Mouse (Mus musculus): Measurements from ENCODE around the gene Rab30. TPM values are rescaled to one million over a fixed set of nuclear protein-coding genes. Genes with fewer than 3 reads are reported as not detected.
A peak's percentile ranks its signal among the peaks of the same experiment; 100 is the strongest.

Rab30 gene
- polyA plus RNA-seq (2012; rRNA removed) (1.0 and 1.9 TPM in 2 replicates), polyA plus RNA-seq (2014; fragmentation: Nextera tagmentation; extraction: Ambion mirVana) (6.8 and 7.6 TPM in 2 replicates)

- H3K9ac ChIP-seq (replicated peaks) = peak within 1 kb of the TSS; percentile 99
- H3K27me3 ChIP-seq (ENCODE audit: control insufficient read depth, insufficient read depth, low read length) = no peaks in the 10 kb centered on the region; the same call in 1 of the 2 replicates
- no peak for TF ChIP-seq EP300 (IDR thresholded peaks at IDR 0.05; ENCODE audit: low read depth)
- TF ChIP-seq CTCF (IDR thresholded peaks at IDR 0.05; ENCODE audit: low read depth) = no peak
- H3K36me3 ChIP-seq (replicated peaks; ENCODE audit: control insufficient read depth, insufficient read depth, low read depth) = peaks cover 20% of the 10 kb centered on the region
- H3K4me3 ChIP-seq (ENCODE audit: insufficient read depth in 1 of 2, low read depth in 2 of 2, low read length in 2 of 2) = peak within 1 kb of the TSS; percentile 94 to 95
- peak within 1 kb of the TSS; percentile 92 for H3K4me2 ChIP-seq (ENCODE audit: low read depth)
- no peaks in the 10 kb centered on the region for H3K9me3 ChIP-seq (ENCODE audit: control insufficient read depth, low read length)
- peak; percentile 98 for ATAC-seq (ENCODE audit: insufficient read depth)
- peaks cover 22 to 23% of the 10 kb centered on the region in 2 experiments for H3K4me1 ChIP-seq (replicated peaks; ENCODE audit: control insufficient read depth in 2 of 2, insufficient read depth in 2 of 2, low read length in 1 of 2)
- under 1% methylated on average over 38 of the region's 38 CpGs for WGBS (ENCODE audit: insufficient replicate concordance)
- H3K27ac ChIP-seq = peak within 1 kb of the TSS; percentile 90
- peak; percentile 98 to 99 (median 98) for DNase-seq (ENCODE audit: low read depth in 3 of 3, low spot score in 3 of 3)
Measured at GRCm38 (mm10) chr7:92741152-92741860, at the start of gene Rab30. TSS of gene Rab30 (plus strand) at chr7:92741603.

- no peak overlapping the region for H3K27ac ChIP-seq
- WGBS (ENCODE audit: insufficient replicate concordance) = 93% methylated on average over 3 of the region's 3 CpGs
- no peak overlapping the region for H3K4me2 ChIP-seq (ENCODE audit: low read depth)
- no peaks in the 10 kb centered on the region for H3K36me3 ChIP-seq (replicated peaks; ENCODE audit: control insufficient read depth, insufficient read depth, low read depth)
- H3K27me3 ChIP-seq (ENCODE audit: control insufficient read depth, insufficient read depth, low read length) = no peaks in the 10 kb centered on the region
- H3K4me1 ChIP-seq (replicated peaks; ENCODE audit: control insufficient read depth in 2 of 2, insufficient read depth in 2 of 2, low read length in 1 of 2) = no peaks in the 10 kb centered on the region
- no peaks in the 10 kb centered on the region for H3K9me3 ChIP-seq (ENCODE audit: control insufficient read depth, low read length)
- no peak for TF ChIP-seq EP300 (IDR thresholded peaks at IDR 0.05; ENCODE audit: low read depth)
- TF ChIP-seq CTCF (IDR thresholded peaks at IDR 0.05; ENCODE audit: low read depth) = no peak
- no peak overlapping the region for H3K4me3 ChIP-seq (ENCODE audit: insufficient read depth in 1 of 2, low read depth in 2 of 2, low read length in 2 of 2)
- DNase-seq (ENCODE audit: low read depth in 3 of 3, low spot score in 3 of 3) = no peak
- no peak for ATAC-seq (ENCODE audit: insufficient read depth)
- H3K9ac ChIP-seq (replicated peaks) = no peak overlapping the region
Measured at GRCm38 (mm10) chr7:92696395-92696794, 45.0 kb upstream of the Rab30 start.

- no peaks in the 10 kb centered on the region for H3K27me3 ChIP-seq (ENCODE audit: control insufficient read depth, insufficient read depth, low read length)
- no peaks in the 10 kb centered on the region for H3K4me1 ChIP-seq (replicated peaks; ENCODE audit: control insufficient read depth in 2 of 2, insufficient read depth in 2 of 2, low read length in 1 of 2)
- H3K9me3 ChIP-seq (ENCODE audit: control insufficient read depth, low read length) = no peaks in the 10 kb centered on the region
- no peak overlapping the region for H3K27ac ChIP-seq
- ATAC-seq (ENCODE audit: insufficient read depth) = no peak
- no peak for DNase-seq (ENCODE audit: low read depth in 3 of 3, low spot score in 3 of 3)
- 43% methylated on average over 5 of the region's 5 CpGs for WGBS (ENCODE audit: insufficient replicate concordance)
- TF ChIP-seq EP300 (IDR thresholded peaks at IDR 0.05; ENCODE audit: low read depth) = no peak
- TF ChIP-seq CTCF (IDR thresholded peaks at IDR 0.05; ENCODE audit: low read depth) = no peak
- H3K4me3 ChIP-seq (ENCODE audit: insufficient read depth in 1 of 2, low read depth in 2 of 2, low read length in 2 of 2) = no peak overlapping the region
- no peak overlapping the region for H3K4me2 ChIP-seq (ENCODE audit: low read depth)
- no peak overlapping the region for H3K9ac ChIP-seq (replicated peaks)
- no peaks in the 10 kb centered on the region for H3K36me3 ChIP-seq (replicated peaks; ENCODE audit: control insufficient read depth, insufficient read depth, low read depth)
Measured at GRCm38 (mm10) chr7:92698770-92699169, 42.6 kb upstream of the Rab30 start.

GRCm38 (mm10) chr7:92703661-92704060, 37.7 kb upstream of the Rab30 start:
- Histone ChIP-seq H3K4me1 (replicated peaks; ENCODE audit: control insufficient read depth in 2 of 2, insufficient read depth in 2 of 2, low read length in 1 of 2) (no peaks in the 10 kb centered on the region), H3K27ac (no peak overlapping the region), H3K36me3 (replicated peaks; ENCODE audit: control insufficient read depth, insufficient read depth, low read depth) (no peaks in the 10 kb centered on the region), H3K27me3 (ENCODE audit: control insufficient read depth, insufficient read depth, low read length) (no peaks in the 10 kb centered on the region), H3K4me2 (ENCODE audit: low read depth) (no peak overlapping the region), H3K9me3 (ENCODE audit: control insufficient read depth, low read length) (no peaks in the 10 kb centered on the region), H3K9ac (replicated peaks) (no peak overlapping the region), H3K4me3 (ENCODE audit: insufficient read depth in 1 of 2, low read depth in 2 of 2, low read length in 2 of 2) (no peak overlapping the region)
- no peak for DNase-seq (ENCODE audit: low read depth in 3 of 3, low spot score in 3 of 3)
- no peak for ATAC-seq (ENCODE audit: insufficient read depth)
- TF ChIP-seq CTCF (IDR thresholded peaks at IDR 0.05; ENCODE audit: low read depth) (no peak), EP300 (IDR thresholded peaks at IDR 0.05; ENCODE audit: low read depth) (no peak)
- 45% methylated on average over 1 of the region's 1 CpGs for WGBS (ENCODE audit: insufficient replicate concordance)

GRCm38 (mm10) chr7:92705534-92705933, 35.9 kb upstream of the Rab30 start:
- H3K27ac ChIP-seq = no peak overlapping the region
- TF ChIP-seq EP300 (IDR thresholded peaks at IDR 0.05; ENCODE audit: low read depth) (no peak), CTCF (IDR thresholded peaks at IDR 0.05; ENCODE audit: low read depth) (no peak)
- H3K9me3 ChIP-seq (ENCODE audit: control insufficient read depth, low read length) = no peaks in the 10 kb centered on the region
- DNase-seq (ENCODE audit: low read depth in 3 of 3, low spot score in 3 of 3) (no peak), ATAC-seq (ENCODE audit: insufficient read depth) (no peak)
- 43% methylated on average over 2 of the region's 2 CpGs for WGBS (ENCODE audit: insufficient replicate concordance)
- no peak overlapping the region for H3K4me2 ChIP-seq (ENCODE audit: low read depth)
- H3K36me3 ChIP-seq (replicated peaks; ENCODE audit: control insufficient read depth, insufficient read depth, low read depth) = no peaks in the 10 kb centered on the region
- no peak overlapping the region for H3K9ac ChIP-seq (replicated peaks)
- H3K4me3 ChIP-seq (ENCODE audit: insufficient read depth in 1 of 2, low read depth in 2 of 2, low read length in 2 of 2) = no peak overlapping the region
- no peaks in the 10 kb centered on the region for H3K4me1 ChIP-seq (replicated peaks; ENCODE audit: control insufficient read depth in 2 of 2, insufficient read depth in 2 of 2, low read length in 1 of 2)
- H3K27me3 ChIP-seq (ENCODE audit: control insufficient read depth, insufficient read depth, low read length) = no peaks in the 10 kb centered on the region

All from liver, embryonic 14.5 days (tissue).